Mouse (Mus musculus) heart, adult 8-10 months (tissue): ENCODE measurements around the gene Fam189b. TPM values are rescaled to one million over a fixed set of nuclear protein-coding genes. Genes with fewer than 3 reads are reported as not detected.
"Not testable (repeated sequence)": the region's sequence is repeated elsewhere in the genome, so short reads cannot be mapped to it uniquely, and the experiment has no call there.

Experiments used
- DNase-seq: peaks from one replicate; pipeline ENCODE4 v3.0.0; 2022; ENCODE audit warnings: low spot score
- total RNA-seq, 4 experiments: library from RNA; stranded (reverse); gene quantifications; 2 replicates each; pipeline ENCODE4 v1.2.4; 2022

Fam189b gene
- total RNA-seq = 1 to 10 TPM; 2.6 to 4.8 (median 4.3) TPM

DNA sequence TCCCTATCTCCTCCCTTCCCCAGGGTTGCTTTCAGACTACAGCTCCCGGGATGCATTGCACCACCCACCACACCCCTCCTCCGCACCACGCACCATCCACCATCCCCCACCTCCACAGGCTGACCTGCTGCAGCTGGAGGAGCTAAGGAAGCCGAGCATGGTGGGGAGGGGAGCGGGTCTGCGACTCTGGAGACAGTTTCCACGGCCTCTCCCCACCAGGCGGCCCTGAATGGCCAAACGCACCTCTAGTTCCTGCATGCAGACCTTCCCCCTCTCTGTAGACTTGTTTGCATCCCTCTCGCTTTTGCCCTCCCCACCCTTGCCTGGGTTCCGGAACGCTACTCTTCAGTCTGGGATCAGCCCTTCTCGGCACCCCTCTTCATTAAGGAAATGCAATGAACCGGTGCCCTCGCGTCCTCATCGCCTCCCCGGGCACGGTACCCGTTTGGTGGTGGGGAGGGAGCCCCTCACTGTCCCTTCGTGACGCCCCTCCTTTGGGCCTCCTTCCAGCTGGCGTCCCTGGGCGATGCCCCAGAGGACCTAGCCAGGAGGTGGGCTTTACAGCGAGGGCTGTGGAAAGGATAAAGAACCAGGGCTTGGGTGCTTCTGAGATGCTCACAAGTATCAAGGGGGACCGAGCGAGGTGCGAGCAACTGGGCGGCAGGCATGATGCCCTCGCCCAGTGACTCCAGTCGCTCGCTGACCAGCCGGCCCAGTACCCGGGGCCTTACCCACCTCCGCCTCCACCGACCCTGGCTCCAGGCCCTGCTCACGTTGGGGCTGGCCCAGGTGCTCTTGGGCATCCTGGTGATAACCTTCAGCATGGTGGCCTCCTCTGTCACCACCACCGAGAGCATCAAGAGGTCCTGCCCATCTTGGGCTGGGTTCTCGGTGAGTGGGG lies at the start of gene Fam189b:
TSS of gene Fam189b (plus strand) at position 86 of the 901 bp plus-strand sequence.
- DNase-seq = peak; percentile 87

GRCm38 (mm10) chr3:89133752-89134151 lies 49.2 kb upstream of the Fam189b start:
- no peak for DNase-seq

DNA sequence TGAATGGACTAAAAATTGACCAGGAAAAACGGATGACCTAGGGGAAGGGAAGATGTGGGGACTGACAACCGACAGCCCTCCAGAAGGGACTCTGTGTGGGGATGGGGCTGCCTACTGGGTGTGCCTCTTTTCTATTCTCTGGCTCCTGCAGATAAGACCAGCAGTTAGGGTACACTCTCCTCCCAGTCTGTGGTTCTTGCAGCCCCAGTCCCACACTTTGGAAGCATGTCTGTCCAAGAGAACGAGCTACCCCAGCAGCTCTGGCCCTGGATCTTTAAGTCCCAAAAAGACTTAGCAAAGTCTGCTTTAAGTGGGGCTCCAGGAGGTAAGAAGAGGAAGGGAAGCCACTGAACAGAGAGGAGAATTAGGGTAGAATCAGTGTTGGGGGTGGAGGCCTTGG lies 47.0 kb upstream of the Fam189b start, which contains the start of gene Pklr:
TSS of gene Pklr (plus strand) at position 185 of the 400 bp plus-strand sequence.
- no peak for DNase-seq

DNA sequence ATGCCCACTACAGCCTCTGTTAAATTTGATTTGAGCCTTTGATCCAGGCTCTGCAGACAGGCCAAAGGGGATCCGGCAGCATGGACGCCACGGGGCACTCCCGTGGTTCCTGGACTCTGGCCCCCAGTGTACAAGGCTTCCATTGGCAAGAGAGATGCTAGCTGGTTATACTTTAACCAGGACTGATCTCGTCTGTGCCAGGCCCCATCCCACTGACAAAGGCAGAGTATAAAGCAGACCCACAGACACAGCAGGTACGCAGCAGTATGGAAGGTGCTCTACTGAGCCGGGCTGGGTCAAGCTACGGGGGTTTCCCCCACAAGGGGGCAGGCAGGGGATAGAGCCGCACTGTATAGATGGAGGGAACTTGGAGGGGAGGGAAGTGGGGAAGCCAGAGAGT lies 46.6 kb upstream of the Fam189b start:
- no peak for DNase-seq

DNA sequence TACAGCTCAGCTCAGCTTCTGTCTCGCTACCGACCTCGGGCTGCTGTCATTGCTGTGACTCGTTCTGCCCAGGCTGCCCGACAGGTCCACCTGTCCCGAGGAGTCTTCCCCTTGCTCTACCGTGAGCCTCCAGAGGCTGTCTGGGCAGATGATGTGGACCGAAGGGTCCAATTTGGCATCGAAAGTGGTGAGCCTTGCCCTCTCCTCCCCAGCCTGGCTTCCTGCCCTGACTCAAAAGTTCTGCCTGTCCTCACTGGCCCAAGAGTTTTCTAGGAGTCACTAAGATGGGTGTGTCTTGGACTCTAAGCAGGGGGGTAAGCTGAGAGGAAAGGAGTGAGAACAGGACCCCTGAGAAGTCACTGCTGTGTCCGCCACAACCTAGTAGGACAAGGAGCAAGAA lies 38.1 kb upstream of the Fam189b start:
- DNase-seq = no peak

GRCm38 (mm10) chr3:89145566-89145965 lies 37.4 kb upstream of the Fam189b start:
- no peak for DNase-seq

DNA sequence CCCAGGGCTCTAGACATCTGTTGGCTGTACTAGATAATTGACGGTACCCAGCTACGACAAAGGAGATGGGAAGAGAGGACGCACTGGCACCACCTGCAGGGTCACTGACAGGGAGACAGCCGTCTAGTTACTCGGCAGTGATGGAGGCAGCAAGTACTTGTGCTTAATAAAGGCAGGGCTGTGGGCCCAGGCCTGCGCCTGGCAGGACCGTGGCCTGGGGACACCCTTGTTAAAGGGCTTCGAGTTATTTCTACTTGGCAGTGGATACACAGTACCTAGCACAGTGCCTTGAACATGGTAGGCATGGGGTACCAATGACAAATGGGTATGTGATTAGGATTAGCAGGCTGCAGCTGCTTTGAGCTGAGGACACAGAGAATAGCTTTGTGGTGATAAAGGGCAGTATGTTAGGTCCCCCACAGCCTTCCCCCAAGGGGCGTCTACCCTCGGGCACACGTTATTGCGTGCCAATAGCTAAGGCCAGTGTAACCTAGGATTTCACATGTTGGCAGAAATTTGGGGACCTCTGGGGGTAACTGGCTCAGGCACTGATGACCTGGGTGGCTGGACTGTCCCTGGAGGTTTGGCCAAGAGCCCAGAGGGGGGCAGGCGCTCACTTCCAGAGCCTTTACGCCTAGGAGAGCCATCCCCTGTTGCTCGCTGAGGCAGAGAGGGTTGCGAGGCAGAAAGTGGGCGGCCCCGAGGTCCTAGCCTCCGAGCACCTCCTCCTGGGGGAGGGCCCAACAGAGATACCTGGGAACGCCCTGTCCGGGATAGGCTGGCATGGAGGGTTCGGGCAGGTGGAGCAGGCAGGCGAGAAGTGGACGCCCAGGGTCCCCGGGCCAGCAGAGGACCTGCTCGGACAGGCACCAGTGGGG lies 35.6 kb upstream of the Fam189b start:
- DNase-seq = no peak

- DNase-seq = no peak
These were observed 35.0 kb upstream of the Fam189b start for GRCm38 (mm10) chr3:89147979-89148311.

DNA sequence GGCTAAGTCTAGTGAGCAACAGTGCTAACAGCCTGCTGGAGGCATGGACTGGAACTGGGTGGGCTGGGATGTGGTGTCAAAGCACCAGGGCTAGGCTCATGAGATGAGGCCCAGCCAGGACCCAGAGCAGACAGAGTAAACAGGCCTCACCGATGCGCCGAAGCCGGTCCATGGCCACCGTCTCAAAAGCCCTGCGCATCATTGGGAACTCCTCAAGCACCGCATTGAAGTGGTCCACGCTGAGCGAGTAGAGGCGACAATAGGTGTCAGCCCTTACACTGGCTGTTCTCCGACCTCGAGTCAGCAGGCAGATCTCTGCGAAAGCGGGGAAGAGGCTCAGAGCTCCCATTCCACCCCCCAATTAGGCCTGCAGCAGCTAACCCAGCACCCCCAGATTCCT lies 34.4 kb upstream of the Fam189b start:
- no peak for DNase-seq

DNA sequence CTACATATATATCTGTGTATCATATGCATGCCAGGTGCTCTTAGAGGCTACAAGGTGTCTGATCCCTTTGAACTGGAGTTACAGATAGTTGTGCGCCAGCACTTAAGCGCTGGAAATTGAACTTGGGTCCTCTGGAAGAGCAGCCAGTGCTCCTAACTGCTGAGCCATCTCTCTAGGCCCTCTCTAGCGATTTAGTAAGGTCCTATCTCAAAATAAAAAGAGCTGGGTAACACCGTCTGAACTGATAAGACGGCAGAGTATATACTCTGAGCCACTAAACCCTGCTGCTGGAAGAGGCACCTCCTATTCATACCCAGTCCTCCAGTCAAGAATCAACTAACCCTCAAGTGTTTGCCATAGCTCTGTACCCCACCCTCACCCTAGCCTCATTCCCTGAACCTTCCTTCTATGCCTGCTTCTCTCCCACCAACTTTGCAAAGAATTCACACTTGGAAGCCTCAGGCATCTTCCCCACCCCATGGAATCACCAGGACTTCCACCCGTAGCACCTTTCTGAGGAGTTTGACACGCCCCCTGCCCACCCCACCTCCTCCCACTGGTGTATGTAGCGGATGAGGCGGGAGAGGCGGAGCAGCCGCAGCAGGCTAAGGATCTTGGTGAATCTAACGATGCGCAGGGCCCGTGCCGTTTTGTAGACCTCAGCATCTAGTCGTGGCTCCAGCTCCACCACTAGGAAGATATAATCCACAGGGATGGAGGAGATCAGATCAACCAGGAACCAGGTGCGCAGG lies 30.7 kb upstream of the Fam189b start:
- no peak for DNase-seq

DNA sequence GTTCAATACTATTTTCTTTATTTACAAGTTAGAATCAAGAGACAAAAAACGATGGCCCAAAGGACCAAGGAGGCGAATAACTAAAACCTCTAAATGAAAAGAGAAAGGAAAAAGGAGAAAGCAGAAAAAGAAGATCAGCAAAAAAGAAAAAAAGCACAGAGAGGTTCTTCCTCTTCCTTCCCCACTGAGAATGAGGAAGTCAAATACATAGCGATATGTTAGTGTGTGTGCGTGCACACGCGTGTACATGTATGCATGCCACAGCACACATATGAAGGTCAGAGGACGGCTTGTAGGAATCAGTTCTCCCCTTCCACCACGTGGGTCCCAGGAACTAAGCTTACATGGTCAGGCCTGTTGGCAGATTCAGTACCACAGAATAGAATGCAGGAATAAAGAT lies 26.0 kb upstream of the Fam189b start:
- no peak for DNase-seq

DNA sequence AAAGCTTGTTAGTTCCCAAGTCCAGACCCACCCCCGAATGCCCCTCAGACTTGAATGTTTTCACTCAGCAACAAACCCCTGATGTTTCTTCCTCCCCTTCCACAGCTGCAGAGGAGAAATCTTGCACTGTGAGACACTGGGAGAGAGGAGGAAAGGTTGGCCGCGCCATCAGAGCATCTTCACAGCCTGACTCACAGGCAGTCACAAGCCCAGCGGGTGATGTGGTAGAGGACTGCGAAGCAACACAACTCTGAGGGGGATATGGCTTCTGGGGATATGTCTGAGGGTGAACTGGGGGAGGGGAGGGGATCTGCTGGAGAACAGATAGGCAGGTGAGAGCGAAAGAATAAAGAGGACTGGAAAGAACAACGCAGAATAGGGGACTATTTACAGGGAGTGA lies 24.3 kb upstream of the Fam189b start:
- DNase-seq = no peak

GRCm38 (mm10) chr3:89159211-89159610 lies 23.7 kb upstream of the Fam189b start:
- DNase-seq = no peak

- no peak for DNase-seq
These were observed 23.2 kb upstream of the Fam189b start, which contains the start of gene Hcn3 for GRCm38 (mm10) chr3:89159616-89160344. Gene Hcn3, minus strand, starts transcription at chr3:89160196.

GRCm38 (mm10) chr3:89161207-89161606 lies 21.7 kb upstream of the Fam189b start:
- DNase-seq = not testable (repeated sequence)

DNA sequence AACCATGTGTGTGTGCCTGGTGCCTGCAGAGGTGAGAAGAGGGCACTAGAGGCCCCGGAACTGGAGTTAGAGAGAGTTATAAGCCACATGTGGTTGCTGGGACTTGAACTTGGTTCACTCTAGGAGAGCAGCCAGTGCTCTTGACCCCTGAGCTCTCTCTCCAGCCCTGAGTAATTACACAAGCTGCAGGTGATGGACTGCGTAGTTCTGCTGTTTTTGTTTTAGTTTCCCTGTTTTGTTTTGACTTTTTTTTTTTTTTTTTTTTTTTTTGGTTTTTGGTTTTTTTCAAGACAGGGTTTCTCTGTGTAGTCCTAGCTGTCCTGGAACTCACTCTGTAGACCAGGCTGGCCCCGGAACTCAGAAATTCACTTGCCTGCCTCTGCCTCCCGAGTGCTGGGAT lies 21.2 kb upstream of the Fam189b start:
- no peak for DNase-seq

DNA sequence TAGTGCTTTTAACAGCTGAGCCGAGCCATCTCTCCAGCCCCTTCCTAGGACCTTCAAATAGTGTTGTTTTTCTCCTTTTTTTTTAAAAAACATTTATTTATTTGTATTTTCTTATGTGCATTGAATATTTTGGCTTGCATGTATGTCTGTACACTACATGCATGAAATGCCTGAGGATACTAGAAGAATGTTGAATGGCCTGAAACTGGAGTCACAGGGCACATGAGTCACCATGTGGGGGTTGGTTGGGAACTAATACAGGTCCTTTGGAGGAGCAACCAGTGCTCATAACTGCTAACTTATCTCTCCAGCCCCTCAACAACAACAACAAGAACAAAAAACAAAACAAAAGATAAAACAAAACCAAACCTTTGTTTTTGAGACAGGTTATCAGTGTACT lies 19.8 kb upstream of the Fam189b start:
- DNase-seq = no peak

- no peak for DNase-seq
These were observed 19.2 kb upstream of the Fam189b start for GRCm38 (mm10) chr3:89163643-89164245.

GRCm38 (mm10) chr3:89164506-89165267 lies 18.3 kb upstream of the Fam189b start, which contains the start of gene Clk2:
Gene Clk2, plus strand, starts transcription at chr3:89164795.
- DNase-seq = peak; percentile 94
